Mouse (Mus musculus): ENCODE measurements around the gene Astl. TPM values are rescaled to one million over a fixed set of nuclear protein-coding genes. Genes with fewer than 3 reads are reported as not detected.

Astl gene
- total RNA-seq, 2 experiments from 2014 or later = not detected

DNA sequence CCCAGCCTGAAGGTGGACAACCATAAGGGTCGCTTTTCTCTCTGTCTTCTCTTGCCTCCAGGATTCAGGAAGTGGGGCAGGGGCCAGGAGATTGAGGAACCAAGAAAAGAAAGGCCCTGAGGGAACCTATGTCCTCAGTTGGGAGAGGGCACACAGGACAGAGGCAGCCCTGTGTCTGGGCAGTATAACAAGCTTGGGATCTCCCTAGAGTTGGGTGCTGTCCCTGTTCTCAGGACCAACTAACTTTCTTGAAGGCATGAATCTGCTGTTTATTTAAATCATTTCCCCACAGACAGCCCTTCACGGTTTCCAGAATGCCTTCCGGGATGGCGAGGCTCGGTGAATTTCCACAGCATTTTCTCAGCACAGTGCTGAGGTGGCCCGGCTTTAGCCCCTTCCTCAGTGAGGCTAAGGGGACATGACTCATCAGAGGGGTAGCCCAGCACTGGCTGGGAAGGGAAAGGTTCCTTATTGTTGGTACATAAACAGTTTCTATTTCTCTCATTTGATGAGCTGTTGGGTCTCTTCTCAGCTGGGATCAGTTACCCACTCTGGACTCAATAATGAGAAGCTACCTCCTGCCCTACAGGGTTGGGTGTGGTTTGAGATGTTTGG lies 15.7 kb upstream of the Astl start:
- no peak for ATAC-seq (replicated peaks; ENCODE audit: low FRiP score, poor library complexity, severe bottlenecking)

- ATAC-seq (replicated peaks; ENCODE audit: low FRiP score, poor library complexity, severe bottlenecking) = no peak
Observed at GRCm38 (mm10) chr2:127323667-127324066, 14.8 kb upstream of the Astl start.

DNA sequence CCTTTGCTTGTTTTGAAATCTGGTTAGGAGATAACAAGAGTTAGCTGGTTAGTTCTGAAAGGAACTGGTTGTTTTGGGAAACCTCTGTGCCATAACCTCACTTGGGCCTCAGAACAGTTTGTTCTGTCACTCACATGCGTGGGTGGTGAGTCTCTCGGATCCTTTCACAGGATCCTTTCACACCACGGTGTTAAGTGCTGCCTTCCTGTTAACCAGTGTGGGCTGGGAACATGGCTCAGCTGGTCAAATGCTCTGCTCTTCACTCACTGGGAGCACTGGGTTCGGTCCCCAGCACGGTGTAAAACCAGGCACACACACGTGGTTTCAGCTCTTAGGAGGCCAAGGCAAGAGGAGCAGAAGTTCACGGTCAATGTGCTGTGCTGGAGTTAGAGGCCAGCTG lies 14.0 kb upstream of the Astl start:
- ATAC-seq (replicated peaks; ENCODE audit: low FRiP score, poor library complexity, severe bottlenecking) = no peak

- ATAC-seq (replicated peaks; ENCODE audit: low FRiP score, poor library complexity, severe bottlenecking) = no peak
Observed at GRCm38 (mm10) chr2:127328090-127328851, 10.2 kb upstream of the Astl start.

DNA sequence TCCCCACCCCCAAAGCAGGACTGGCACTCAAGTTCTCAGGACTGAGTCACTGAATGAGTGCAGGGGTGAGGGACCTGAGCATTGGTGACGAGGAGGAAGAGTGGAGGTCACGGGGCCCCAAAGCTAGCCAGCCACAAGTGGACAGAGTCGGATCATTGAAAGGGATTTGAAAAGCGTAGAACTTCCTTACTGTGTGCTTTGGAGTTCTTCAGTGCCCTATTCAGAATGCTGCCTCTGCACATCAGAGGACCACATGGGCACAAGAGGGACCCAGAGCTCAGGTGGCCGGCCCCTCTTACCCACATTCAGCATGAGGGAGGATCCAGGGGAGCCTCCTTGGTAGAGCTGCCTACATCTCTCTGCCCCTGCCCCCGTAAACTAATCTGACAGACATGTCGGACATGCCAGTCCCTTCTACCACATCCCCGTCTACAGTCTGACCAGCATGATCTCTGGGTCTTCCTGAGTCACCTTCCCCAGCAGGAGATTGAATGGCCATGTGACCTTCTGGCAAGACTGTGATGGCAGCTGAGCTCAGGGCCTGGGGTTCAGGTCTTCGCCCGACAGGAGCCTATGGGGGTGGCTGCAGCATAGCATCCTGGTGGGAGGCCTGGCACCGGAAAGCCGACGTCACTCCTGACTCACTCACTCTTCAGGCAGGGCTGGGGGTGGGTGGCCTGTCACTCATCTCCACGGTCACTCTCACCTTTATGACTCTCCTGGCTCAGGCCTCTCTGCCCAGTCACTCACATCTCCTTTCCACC lies 5.5 kb upstream of the Astl start:
- ATAC-seq (replicated peaks; ENCODE audit: low FRiP score, poor library complexity, severe bottlenecking) = no peak

DNA sequence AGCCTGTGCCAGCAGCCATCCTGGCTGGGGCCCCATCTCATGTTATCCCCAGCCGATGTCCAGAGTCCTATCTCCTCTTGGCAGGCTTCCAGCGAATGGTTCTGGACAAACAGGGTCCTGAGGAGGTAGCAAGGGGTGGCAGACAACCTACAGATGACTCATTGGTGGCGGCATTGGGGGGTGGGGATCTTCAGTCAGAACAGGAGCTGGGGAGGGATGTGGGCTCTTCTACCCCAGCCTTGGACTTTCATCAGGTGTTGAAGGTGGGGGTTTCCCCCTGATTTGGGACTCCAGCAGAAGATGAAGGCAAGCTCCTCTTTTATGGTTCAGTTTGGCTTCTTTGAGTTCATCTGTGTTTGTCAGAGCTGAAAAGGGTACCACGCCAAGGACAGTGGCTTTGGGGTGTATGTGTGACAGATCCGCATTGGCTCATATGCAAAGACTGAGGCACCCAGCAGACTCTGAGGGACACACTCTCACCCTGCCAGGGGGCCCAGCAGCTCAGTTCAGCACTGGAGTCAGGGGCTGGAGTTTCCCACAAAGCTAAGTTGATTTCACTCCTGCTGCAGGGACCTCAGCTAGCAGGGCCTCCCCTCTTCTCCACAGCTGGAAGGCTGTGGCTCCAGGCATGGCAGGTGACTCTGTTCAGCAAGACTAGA lies 4.4 kb upstream of the Astl start:
- ATAC-seq (replicated peaks; ENCODE audit: low FRiP score, poor library complexity, severe bottlenecking) = no peak

GRCm38 (mm10) chr2:127335078-127335541 lies 3.3 kb upstream of the Astl start:
- ATAC-seq (replicated peaks; ENCODE audit: low FRiP score, poor library complexity, severe bottlenecking) = no peak

DNA sequence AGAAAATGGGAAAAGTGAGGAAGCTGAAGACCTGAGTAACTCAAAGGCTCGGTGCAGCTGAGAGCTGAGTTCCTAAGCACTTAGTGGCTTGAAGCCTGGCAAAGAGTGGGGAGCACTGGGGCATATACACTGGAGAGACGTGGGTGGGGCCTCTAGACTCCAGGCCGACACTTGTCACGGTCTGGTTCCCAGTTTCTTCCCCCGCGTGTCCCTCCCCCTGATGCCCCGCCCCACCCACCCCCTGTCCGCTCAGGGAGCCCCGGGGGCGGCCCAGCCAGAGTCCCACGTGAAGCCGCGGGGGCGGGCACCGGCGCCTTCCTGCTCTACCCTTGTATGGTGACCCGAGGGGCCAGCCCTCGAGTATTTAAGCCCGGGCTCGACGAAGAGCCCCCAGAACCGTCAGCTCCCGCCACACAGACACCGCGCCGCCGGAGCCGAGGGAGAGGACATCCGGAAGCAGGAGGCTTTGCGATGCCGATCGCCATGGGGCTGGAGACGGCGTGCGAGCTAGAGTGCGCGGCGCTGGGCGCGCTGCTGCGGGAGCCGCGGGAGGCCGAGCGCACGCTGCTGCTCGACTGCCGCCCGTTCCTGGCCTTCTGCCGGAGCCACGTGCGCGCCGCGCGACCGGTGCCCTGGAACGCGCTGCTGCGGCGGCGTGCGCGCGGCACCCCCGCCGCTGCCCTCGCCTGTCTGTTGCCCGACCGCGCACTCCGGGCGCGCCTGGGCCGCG lies 2.5 kb upstream of the Astl start, which contains the start of gene Dusp2:
Dusp2 (plus strand) TSS at position 393 of the 730 bp plus-strand sequence.
- no peak for ATAC-seq (replicated peaks; ENCODE audit: low FRiP score, poor library complexity, severe bottlenecking)

GRCm38 (mm10) chr2:127336497-127336832 lies 2.0 kb upstream of the Astl start:
- no peak for ATAC-seq (replicated peaks; ENCODE audit: low FRiP score, poor library complexity, severe bottlenecking)

DNA sequence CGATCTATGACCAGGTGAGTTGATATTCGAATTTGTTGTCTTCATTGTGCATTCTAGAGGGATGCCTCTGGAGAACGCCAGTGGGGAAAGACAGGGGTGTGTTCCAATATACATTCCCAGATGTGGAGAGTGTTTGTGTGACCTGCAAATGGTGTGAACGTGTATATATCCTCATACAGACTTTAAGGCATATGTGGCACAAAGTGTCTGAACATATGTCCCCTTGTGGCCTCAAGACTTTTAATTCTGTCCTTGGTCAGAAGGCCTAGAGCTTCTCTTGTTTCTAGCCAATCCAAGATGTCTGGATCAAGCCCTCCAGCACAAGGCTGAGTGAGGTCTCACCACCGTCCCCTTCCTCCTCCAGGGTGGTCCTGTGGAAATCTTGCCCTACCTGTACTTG lies 1.6 kb upstream of the Astl start:
- no peak for ATAC-seq (replicated peaks; ENCODE audit: low FRiP score, poor library complexity, severe bottlenecking)

DNA sequence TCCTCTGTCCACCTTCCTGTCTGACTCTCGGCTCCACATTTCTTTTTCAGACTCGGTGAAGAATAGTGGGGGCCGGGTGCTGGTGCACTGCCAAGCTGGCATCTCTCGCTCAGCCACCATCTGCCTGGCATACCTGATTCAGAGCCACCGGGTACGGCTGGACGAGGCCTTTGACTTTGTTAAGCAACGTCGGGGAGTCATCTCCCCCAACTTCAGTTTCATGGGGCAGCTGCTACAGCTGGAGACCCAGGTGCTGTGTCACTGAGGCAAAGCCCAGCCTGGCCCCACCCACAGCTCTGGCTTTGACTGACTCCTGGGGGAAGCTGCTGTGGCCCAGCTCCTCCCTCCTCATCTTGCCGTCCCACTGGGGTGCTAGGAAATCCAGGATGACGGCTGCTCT lies 908 bp upstream of the Astl start:
- ATAC-seq (replicated peaks; ENCODE audit: low FRiP score, poor library complexity, severe bottlenecking) = no peak

DNA sequence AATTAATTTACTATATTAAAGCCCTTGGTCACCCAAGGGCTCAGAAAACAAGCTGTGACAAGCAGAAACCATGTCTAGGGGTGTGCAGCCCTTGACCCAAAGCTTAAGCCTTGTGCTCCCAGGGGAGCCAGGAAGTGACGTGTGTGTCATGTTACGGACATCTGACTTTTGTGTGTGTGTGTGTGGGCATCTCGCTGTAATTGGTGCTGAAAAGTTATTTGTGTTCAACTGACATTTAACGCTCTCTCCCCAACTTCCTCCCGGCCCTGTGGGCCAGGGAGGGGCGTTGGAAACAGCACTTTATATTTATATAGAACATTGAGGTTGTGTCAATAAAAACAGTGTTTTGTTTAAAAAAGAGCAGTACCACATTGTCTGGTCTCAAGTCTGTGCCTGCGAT lies 427 bp upstream of the Astl start:
- ATAC-seq (replicated peaks; ENCODE audit: low FRiP score, poor library complexity, severe bottlenecking) = no peak

DNA sequence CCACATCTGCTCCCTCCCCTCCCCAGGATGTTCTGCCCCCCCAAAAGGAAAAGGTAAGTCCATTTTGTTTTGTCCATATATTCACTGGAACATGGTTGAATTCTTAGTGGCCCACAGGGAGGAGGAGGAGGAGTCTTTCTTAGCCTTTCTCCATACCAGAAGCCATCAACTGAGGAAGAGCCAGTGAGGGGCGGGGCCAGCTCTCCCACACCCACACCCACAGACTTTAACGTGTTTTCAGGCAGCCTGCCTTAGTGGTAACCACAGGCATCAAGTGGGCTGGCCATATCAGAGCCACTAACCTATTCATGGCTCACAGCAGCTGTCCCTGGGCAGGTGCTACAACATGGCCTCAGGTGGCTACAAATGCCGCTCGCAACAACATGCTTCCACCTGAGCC lies 394 bp downstream of the Astl start:
- ATAC-seq (replicated peaks; ENCODE audit: low FRiP score, poor library complexity, severe bottlenecking) = no peak

GRCm38 (mm10) chr2:127339262-127339661 lies 823 bp downstream of the Astl start:
- no peak for ATAC-seq (replicated peaks; ENCODE audit: low FRiP score, poor library complexity, severe bottlenecking)

DNA sequence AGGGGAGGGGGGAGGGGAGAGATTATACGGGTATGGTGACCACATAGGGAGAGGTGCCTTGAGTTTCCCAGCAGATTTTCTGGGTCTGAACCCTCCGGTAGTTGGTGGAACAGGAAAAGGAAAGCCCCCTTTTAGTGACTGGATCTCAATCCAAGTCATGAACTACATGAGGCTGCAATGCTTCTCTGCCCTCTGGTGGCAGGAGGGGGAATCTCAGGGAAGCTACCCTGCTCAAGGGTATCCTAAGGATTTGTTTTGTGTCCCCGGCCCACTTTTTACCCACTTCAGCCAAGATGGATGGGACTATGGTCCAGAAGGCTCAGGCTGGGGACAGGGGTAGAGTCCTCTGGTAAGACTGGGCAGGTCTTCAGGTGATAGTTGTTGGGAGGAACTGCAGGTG lies 2.7 kb downstream of the Astl start:
- peak; percentile 51; the same call in 1 of the 2 replicates for ATAC-seq (replicated peaks; ENCODE audit: low FRiP score, poor library complexity, severe bottlenecking)

GRCm38 (mm10) chr2:127346334-127346733 lies 7.9 kb downstream of the Astl start:
- ATAC-seq (replicated peaks; ENCODE audit: low FRiP score, poor library complexity, severe bottlenecking) = no peak

DNA sequence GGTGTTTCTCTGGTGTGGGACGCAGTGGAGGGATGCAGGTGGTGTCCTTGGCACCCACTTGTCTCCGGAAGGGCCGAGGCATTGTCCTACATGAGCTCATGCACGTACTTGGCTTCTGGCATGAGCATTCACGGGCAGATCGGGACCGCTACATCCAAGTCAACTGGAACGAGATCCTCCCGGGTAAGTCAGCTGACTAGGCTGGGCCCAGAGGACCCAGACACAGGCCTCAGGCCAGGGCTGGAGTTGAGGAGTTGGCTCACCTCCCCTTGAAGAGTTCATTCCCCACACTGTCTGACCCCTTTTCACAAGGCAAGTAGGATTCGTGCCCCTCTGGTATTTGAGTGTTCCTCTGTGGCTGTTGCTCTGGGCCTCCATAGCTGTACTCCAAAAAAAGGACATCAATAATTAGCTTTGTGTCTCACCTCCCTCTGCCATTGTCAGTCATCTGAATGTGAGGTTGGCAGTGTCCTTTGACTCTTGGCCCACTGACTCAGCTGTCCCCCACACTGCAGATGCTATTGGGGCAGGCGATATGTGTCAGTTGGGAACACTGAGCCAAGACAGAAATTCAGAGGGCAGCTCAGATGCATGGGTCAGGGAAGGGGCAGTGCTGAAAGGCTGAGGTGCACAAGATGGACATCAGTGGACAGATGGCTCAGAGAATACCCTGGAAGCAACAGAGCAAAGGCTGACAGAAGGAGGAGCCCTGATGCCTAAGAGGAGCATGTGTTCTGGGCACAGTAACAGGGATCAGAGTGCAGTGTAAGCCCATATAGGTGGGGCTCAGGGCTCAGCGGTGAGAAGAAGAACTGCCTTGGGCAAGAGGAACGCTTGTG lies 8.9 kb downstream of the Astl start:
- ATAC-seq (replicated peaks; ENCODE audit: low FRiP score, poor library complexity, severe bottlenecking) = no peak

DNA sequence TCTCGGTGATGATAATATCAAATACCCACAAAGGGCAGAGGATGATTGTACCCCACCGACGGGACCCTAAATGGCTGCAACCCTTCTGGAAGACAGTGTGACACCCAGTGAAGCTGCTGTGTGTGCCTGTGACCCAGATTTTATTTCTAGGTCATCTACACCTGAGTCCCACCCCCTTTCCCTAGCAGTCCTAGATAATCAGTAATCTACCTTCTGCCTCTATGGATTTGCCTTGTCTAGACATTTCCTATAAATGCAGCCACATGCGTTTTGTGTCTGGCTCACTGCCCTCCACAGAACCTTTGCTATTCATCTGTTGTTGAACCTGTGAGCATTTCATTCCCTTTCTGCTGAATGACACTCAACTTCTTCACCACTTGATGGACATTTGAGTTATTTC lies 15.4 kb downstream of the Astl start:
- no peak for ATAC-seq (replicated peaks; ENCODE audit: low FRiP score, poor library complexity, severe bottlenecking)
